Comparison of ENCODE assay signal across 9 mouse cellular contexts in the genomic region with DNA sequence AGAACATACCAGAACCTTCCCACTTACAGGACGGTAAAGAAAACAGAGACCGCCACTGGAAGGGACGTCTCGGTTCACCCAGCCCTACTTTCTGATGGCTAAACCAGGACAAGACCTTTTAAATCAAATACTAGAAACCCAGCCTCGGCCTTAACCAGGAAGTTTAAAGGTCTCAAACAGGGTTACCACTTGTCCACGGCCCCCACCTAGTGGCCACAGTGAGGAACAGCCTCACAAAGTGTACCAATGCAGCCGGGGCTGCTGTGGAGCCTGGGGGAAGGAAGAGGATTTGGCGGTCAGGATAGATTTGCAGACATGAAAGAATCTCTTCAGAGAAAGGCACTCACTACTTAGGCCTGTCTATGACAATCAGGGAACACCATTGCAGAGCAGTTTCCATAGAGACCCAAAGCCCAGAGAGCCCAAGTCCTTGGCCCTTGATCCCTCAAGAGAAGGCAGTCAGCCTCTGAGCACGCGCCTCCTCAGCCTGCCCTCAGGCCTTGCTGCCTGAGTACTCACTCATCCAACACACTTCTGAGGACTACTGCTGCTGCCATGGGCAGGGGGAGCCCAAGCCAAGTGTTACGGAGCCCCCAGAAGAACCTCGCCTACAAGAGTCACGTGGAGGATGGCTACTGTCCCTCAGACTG. TPM values are rescaled to one million over a fixed set of nuclear protein-coding genes. Genes with fewer than 3 reads are reported as not detected.
DNase-seq lines count a peak whose midpoint lies in the region; ATAC-seq and TF ChIP-seq lines count a peak whose summit lies in the region.
"Had no signal": no experiment of that assay in that cellular context is flagged by ENCODE, and none has a peak within 500 bp of the region (broad histone marks: within the 10 kb centered on the region; RNA-seq: fewer than 3 reads in every experiment).

No protein-coding gene starts in this region.

- intact Hi-C loops in left cerebral cortex, postnatal 4 days (cut with DNase I): no loop called here

- no peak overlapping the region for H3K4me2 ChIP-seq in forebrain, embryonic 12.5 days
- H3K4me2 ChIP-seq in hindbrain, embryonic 15.5 days: no peak overlapping the region
- H3K4me2 ChIP-seq in midbrain, postnatal 0 days (ENCODE audit: low read depth, low read length, poor library complexity, severe bottlenecking): no peak overlapping the region

- H3K36me3 ChIP-seq in forebrain, embryonic 10.5 days (replicated peaks): peaks cover 83% of the 10 kb centered on the region
- H3K36me3 ChIP-seq in forebrain, embryonic 12.5 days (replicated peaks): peaks cover 76% of the 10 kb centered on the region
- peaks cover 41% of the 10 kb centered on the region for H3K36me3 ChIP-seq in hindbrain, embryonic 15.5 days
- peaks cover 54% of the 10 kb centered on the region for H3K36me3 ChIP-seq in midbrain, postnatal 0 days (ENCODE audit: insufficient read depth, low read length)

- TF ChIP-seq CTCF in embryonic fibroblast, embryonic 13.5 days (IDR thresholded peaks at IDR 0.05; ENCODE audit: borderline replicate concordance, insufficient read depth, low read length): peak; percentile 54; the same call in 1 of the 2 replicates
- TF ChIP-seq CTCF in midbrain, postnatal 0 days (IDR thresholded peaks at IDR 0.05): peak; percentile 96

- ATAC-seq in forebrain, embryonic 12.5 days (ENCODE audit: low FRiP score): no peak
- ATAC-seq in hindbrain, embryonic 15.5 days (ENCODE audit: low FRiP score, low read depth): peak; percentile 65; the same call in 1 of the 2 replicates
- 0 out of 2 replicates have a peak, but pooled peaks have one; percentile 50 for ATAC-seq in midbrain, postnatal 0 days (ENCODE audit: low FRiP score)
- ATAC-seq: Patski had no signal

- H3K9me3 ChIP-seq in forebrain, embryonic 10.5 days: no peaks in the 10 kb centered on the region
- no peaks in the 10 kb centered on the region for H3K9me3 ChIP-seq in forebrain, embryonic 12.5 days
- H3K9me3 ChIP-seq in hindbrain, embryonic 15.5 days: no peaks in the 10 kb centered on the region
- H3K9me3 ChIP-seq in midbrain, postnatal 0 days (ENCODE audit: low read length): no peaks in the 10 kb centered on the region

- DNase-seq in forebrain, embryonic 10.5 days (ENCODE audit: extremely low spot score, low spot score): peak; percentile 61
- peak; percentile 91 for DNase-seq in adrenal gland, postnatal 14 days
- DNase-seq in left cerebral cortex, postnatal 4 days: peak; percentile 59
- peak; percentile 85 for DNase-seq in midbrain, postnatal 0 days (ENCODE audit: low spot score)
- DNase-seq in spleen, postnatal 10 days (ENCODE audit: low spot score in 2 of 2): peak; percentile 50 to 72

- no peak for TF ChIP-seq POLR2A in embryonic fibroblast, embryonic 13.5 days (IDR thresholded peaks at IDR 0.05; ENCODE audit: low read depth, low read length)

- no peak overlapping the region for H3K9ac ChIP-seq in forebrain, embryonic 12.5 days
- H3K9ac ChIP-seq in hindbrain, embryonic 15.5 days: no peak overlapping the region
- H3K9ac ChIP-seq in midbrain, postnatal 0 days (replicated peaks; ENCODE audit: low read length, poor library complexity, severe bottlenecking): no peak overlapping the region

- H3K4me1 ChIP-seq in forebrain, embryonic 10.5 days: 0 out of 2 replicates have a peak, but pooled peaks cover 8% of the 10 kb centered on the region
- H3K4me1 ChIP-seq in forebrain, embryonic 12.5 days: no peaks in the 10 kb centered on the region
- no peaks in the 10 kb centered on the region for H3K4me1 ChIP-seq in embryonic fibroblast, embryonic 13.5 days (ENCODE audit: control insufficient read depth, insufficient read depth, low read length)
- no peaks in the 10 kb centered on the region for H3K4me1 ChIP-seq in hindbrain, embryonic 15.5 days (replicated peaks)
- H3K4me1 ChIP-seq in midbrain, postnatal 0 days (ENCODE audit: insufficient read depth, low read length): no peaks in the 10 kb centered on the region

- WGBS in forebrain, embryonic 10.5 days: 61% methylated on average over 13 of the region's 13 CpGs
- WGBS in forebrain, embryonic 12.5 days: 65% methylated on average over 13 of the region's 13 CpGs
- 60% methylated on average over 13 of the region's 13 CpGs for WGBS in hindbrain, embryonic 15.5 days
- WGBS in midbrain, postnatal 0 days: 52% methylated on average over 13 of the region's 13 CpGs

- no peaks in the 10 kb centered on the region for H3K27me3 ChIP-seq in forebrain, embryonic 10.5 days (ENCODE audit: poor library complexity, severe bottlenecking)
- H3K27me3 ChIP-seq in forebrain, embryonic 12.5 days: no peaks in the 10 kb centered on the region
- H3K27me3 ChIP-seq in hindbrain, embryonic 15.5 days: no peaks in the 10 kb centered on the region
- H3K27me3 ChIP-seq in midbrain, postnatal 0 days (ENCODE audit: insufficient read depth, low read length): no peaks in the 10 kb centered on the region
- H3K27me3 ChIP-seq: Patski had no signal

- no peak overlapping the region for H3K27ac ChIP-seq in forebrain, embryonic 10.5 days
- no peak overlapping the region for H3K27ac ChIP-seq in forebrain, embryonic 12.5 days
- no peak overlapping the region for H3K27ac ChIP-seq in embryonic fibroblast, embryonic 13.5 days (ENCODE audit: insufficient read depth, low read length)
- H3K27ac ChIP-seq in hindbrain, embryonic 15.5 days (replicated peaks): no peak overlapping the region
- H3K27ac ChIP-seq in midbrain, postnatal 0 days (ENCODE audit: low read depth, low read length): no peak overlapping the region

- no peak overlapping the region for H3K4me3 ChIP-seq in forebrain, embryonic 10.5 days
- H3K4me3 ChIP-seq in forebrain, embryonic 12.5 days (replicated peaks): no peak overlapping the region
- H3K4me3 ChIP-seq in embryonic fibroblast, embryonic 13.5 days (ENCODE audit: insufficient read depth, low read length): no peak overlapping the region
- no peak overlapping the region for H3K4me3 ChIP-seq in hindbrain, embryonic 15.5 days
- H3K4me3 ChIP-seq in midbrain, postnatal 0 days (ENCODE audit: low read depth, low read length): no peak overlapping the region

RNA-seq across cellular contexts. Expression of a gene that starts 15.4 kb away (rescaled TPM):
- polyA plus RNA-seq in forebrain, embryonic 10.5 days (2016; fragmentation: Nextera tagmentation; extraction: Ambion mirVana): 497 and 502 TPM in 2 replicates
- 379 and 381 TPM in 2 replicates for polyA plus RNA-seq in forebrain, embryonic 12.5 days (2016; fragmentation: Nextera tagmentation; extraction: Ambion mirVana)
- 251 and 259 TPM in 2 replicates for total RNA-seq in adrenal gland, postnatal 14 days (2021)
- 102 and 121 TPM in 2 replicates for polyA plus RNA-seq in embryonic fibroblast, embryonic 13.5 days (2011; ENCODE audit: insufficient read length, low read depth, missing spikeins)
- 372 and 389 TPM in 2 replicates for polyA plus RNA-seq in hindbrain, embryonic 15.5 days (2015; fragmentation: Nextera tagmentation; extraction: Ambion mirVana)
- 100 to 1,000 TPM; 207 to 213 TPM for total RNA-seq in left cerebral cortex, postnatal 4 days (2021)
- total RNA-seq in midbrain, postnatal 0 days (2014; rRNA removed): 167 and 180 TPM in 2 replicates
- polyA plus RNA-seq in midbrain, postnatal 0 days (2015; fragmentation: Nextera tagmentation; extraction: Ambion mirVana): 427 and 453 TPM in 2 replicates

RNA-seq across cellular contexts. Expression of a gene that starts 15.5 kb away (rescaled TPM):
- polyA plus RNA-seq in forebrain, embryonic 10.5 days (2016; fragmentation: Nextera tagmentation; extraction: Ambion mirVana): 0.32 and 0.49 TPM in 2 replicates
- 0.54 TPM in 1 of 2 replicates, not detected in the other for polyA plus RNA-seq in forebrain, embryonic 12.5 days (2016; fragmentation: Nextera tagmentation; extraction: Ambion mirVana)
- 0.15 and 0.60 TPM in 2 replicates for total RNA-seq in adrenal gland, postnatal 14 days (2021)
- polyA plus RNA-seq in embryonic fibroblast, embryonic 13.5 days (2011; ENCODE audit: insufficient read length, low read depth, missing spikeins): 0.33 and 0.58 TPM in 2 replicates
- polyA plus RNA-seq in hindbrain, embryonic 15.5 days (2015; fragmentation: Nextera tagmentation; extraction: Ambion mirVana): 0.34 and 0.41 TPM in 2 replicates
- total RNA-seq in left cerebral cortex, postnatal 4 days (2021): under 1 TPM in 1 of 2 experiments, not detected in 1; 0.24 TPM
- not detected in 2 replicates for total RNA-seq in midbrain, postnatal 0 days (2014; rRNA removed)
- 0.25 and 0.29 TPM in 2 replicates for polyA plus RNA-seq in midbrain, postnatal 0 days (2015; fragmentation: Nextera tagmentation; extraction: Ambion mirVana)

RNA-seq across cellular contexts. Expression of a gene that starts 45.1 kb away (rescaled TPM):
- 16.5 and 18.7 TPM in 2 replicates for polyA plus RNA-seq in forebrain, embryonic 10.5 days (2016; fragmentation: Nextera tagmentation; extraction: Ambion mirVana)
- polyA plus RNA-seq in forebrain, embryonic 12.5 days (2016; fragmentation: Nextera tagmentation; extraction: Ambion mirVana): 16.5 and 17.2 TPM in 2 replicates
- 56.6 and 115 TPM in 2 replicates for total RNA-seq in adrenal gland, postnatal 14 days (2021)
- polyA plus RNA-seq in embryonic fibroblast, embryonic 13.5 days (2011; ENCODE audit: insufficient read length, low read depth, missing spikeins): 83.1 and 105 TPM in 2 replicates
- 29.0 and 31.7 TPM in 2 replicates for polyA plus RNA-seq in hindbrain, embryonic 15.5 days (2015; fragmentation: Nextera tagmentation; extraction: Ambion mirVana)
- 10 to 100 TPM; 18.1 to 18.8 TPM for total RNA-seq in left cerebral cortex, postnatal 4 days (2021)
- total RNA-seq in midbrain, postnatal 0 days (2014; rRNA removed): 33.0 and 33.9 TPM in 2 replicates
- 20.3 and 21.0 TPM in 2 replicates for polyA plus RNA-seq in midbrain, postnatal 0 days (2015; fragmentation: Nextera tagmentation; extraction: Ambion mirVana)
